Mouse (Mus musculus) CH12.LX (cell line): Measurements from ENCODE around the gene Proser2. TPM values are rescaled to one million over a fixed set of nuclear protein-coding genes. Genes with fewer than 3 reads are reported as not detected.

ENCODE experiments used
- DNase-seq: peaks from one replicate; pipeline ENCODE4 v3.0.0-alpha.2; 2013; ENCODE audit errors: extremely low read depth
- H3K27ac ChIP-seq: 2 replicates; pipeline ENCODE4 v1.5.1; 2012; ENCODE audit warnings: low read depth, mild to moderate bottlenecking, control low read depth, moderate library complexity; ENCODE audit not compliant: insufficient read depth
- H3K27me3 ChIP-seq: replicated peaks from 2 replicates; pipeline ENCODE3; 2012; ENCODE audit warnings: inconsistent platforms
- H3K36me3 ChIP-seq, 2 experiments: replicated peaks in 1 of 2; 2 replicates each; pipeline versions ENCODE3 to v1.6.1; 2012; ENCODE audit warnings: inconsistent platforms in 1 of 2, low read length in 1 of 2, mild to moderate bottlenecking in 1 of 2, mixed read lengths in 1 of 2, moderate library complexity in 1 of 2; ENCODE audit not compliant: control insufficient read depth in 1 of 2, insufficient read depth in 1 of 2
- H3K4me1 ChIP-seq, 2 experiments: 2 replicates each; pipeline ENCODE4 v1.6.1; 2012; ENCODE audit warnings: inconsistent platforms in 1 of 2, moderate library complexity in 1 of 2; ENCODE audit not compliant: insufficient read depth in 2 of 2, control insufficient read depth in 1 of 2
- H3K4me2 ChIP-seq: 2 replicates; pipeline ENCODE4 v1.6.1; 2012; ENCODE audit warnings: low read depth, mild to moderate bottlenecking, control low read depth; ENCODE audit not compliant: poor library complexity, insufficient read depth, severe bottlenecking
- H3K4me3 ChIP-seq, 3 experiments: fragments of 150-350 bp in 1 of 3; sonication (generic) in 1 of 3; replicated peaks in 1 of 3; 2 replicates each; pipeline versions ENCODE3 to v1.5.1; 2011 to 2012; ENCODE audit warnings: low read depth in 2 of 3, low read length in 2 of 3, mild to moderate bottlenecking in 2 of 3, moderate library complexity in 2 of 3, control low read depth in 1 of 3, improper control_type of control experiment in 1 of 3, inconsistent platforms in 1 of 3, mixed read lengths in 1 of 3; ENCODE audit not compliant: poor library complexity in 1 of 3
- H3K79me2 ChIP-seq: replicated peaks from 2 replicates; pipeline ENCODE4 v1.6.1; 2012; ENCODE audit warnings: mild to moderate bottlenecking, moderate library complexity; ENCODE audit not compliant: control insufficient read depth, poor library complexity, insufficient read depth, severe bottlenecking; ENCODE audit errors: extremely low read depth
- H3K9ac ChIP-seq: 2 replicates; pipeline ENCODE4 v1.6.1; 2012; ENCODE audit warnings: low read depth, mild to moderate bottlenecking, control low read depth, moderate library complexity; ENCODE audit not compliant: insufficient read depth
- H3K9me3 ChIP-seq: replicated peaks from 2 replicates; pipeline ENCODE3; 2012; ENCODE audit warnings: low read length, inconsistent platforms, mixed read lengths
- BHLHE40 ChIP-seq: IDR thresholded peaks from 2 replicates; pipeline ENCODE4 v1.6.1; 2011; ENCODE audit warnings: mild to moderate bottlenecking, low read depth, low read length, improper control_type of control experiment
- CHD1 ChIP-seq: IDR thresholded peaks from 2 replicates; pipeline ENCODE4 v1.6.1; 2012; ENCODE audit warnings: low read depth, low read length, improper control_type of control experiment, inconsistent platforms
- CHD2 ChIP-seq: IDR thresholded peaks from 2 replicates; pipeline ENCODE4 v1.6.1; 2011; ENCODE audit warnings: low read length, improper control_type of control experiment
- CTCF ChIP-seq, 2 experiments: IDR thresholded peaks in 1 of 2; conservative IDR thresholded peaks in 1 of 2; 2 replicates each; pipeline ENCODE4 v1.5.1; 2011 to 2012; ENCODE audit warnings: low read depth in 2 of 2, low read length in 2 of 2, improper control_type of control experiment in 1 of 2, inconsistent platforms in 1 of 2, mild to moderate bottlenecking in 1 of 2, moderate library complexity in 1 of 2
- ETS1 ChIP-seq: conservative IDR thresholded peaks from 2 replicates; pipeline ENCODE4 v1.6.1; 2012; ENCODE audit warnings: low read depth, mild to moderate bottlenecking, inconsistent platforms, low read length, improper control_type of control experiment, moderate library complexity
- GABPA ChIP-seq: IDR thresholded peaks from 2 replicates; pipeline ENCODE4 v1.6.1; 2012; ENCODE audit warnings: low read depth, low read length, improper control_type of control experiment, inconsistent platforms; ENCODE audit not compliant: insufficient replicate concordance
- JUN ChIP-seq: IDR thresholded peaks from 2 replicates; pipeline ENCODE4 v1.6.1; 2011; ENCODE audit warnings: low read depth, mild to moderate bottlenecking, low read length, improper control_type of control experiment, moderate library complexity; ENCODE audit not compliant: insufficient read depth
- JUND ChIP-seq: conservative IDR thresholded peaks from 2 replicates; pipeline ENCODE4 v1.6.1; 2011; ENCODE audit warnings: low read depth, low read length, improper control_type of control experiment
- MAX ChIP-seq: IDR thresholded peaks from 2 replicates; pipeline ENCODE4 v1.6.1; 2011; ENCODE audit warnings: low read length, improper control_type of control experiment
- MXI1 ChIP-seq: IDR thresholded peaks from 2 replicates; pipeline ENCODE4 v1.6.1; 2011; ENCODE audit warnings: mild to moderate bottlenecking, low read depth, low read length, improper control_type of control experiment
- MYC ChIP-seq: IDR thresholded peaks from 2 replicates; pipeline ENCODE4 v1.6.1; 2011; ENCODE audit warnings: low read depth, mild to moderate bottlenecking, improper control_type of control experiment, low read length
- NRF1 ChIP-seq: IDR thresholded peaks from 2 replicates; pipeline ENCODE4 v1.6.1; 2014; ENCODE audit warnings: low read depth, mild to moderate bottlenecking, inconsistent platforms, low read length, improper control_type of control experiment, moderate library complexity
- PAX5 ChIP-seq: IDR thresholded peaks from 2 replicates; pipeline ENCODE4 v1.6.1; 2012; ENCODE audit warnings: low read length, inconsistent platforms, mixed read lengths
- POLR2AphosphoS2 ChIP-seq: IDR thresholded peaks from 2 replicates; pipeline ENCODE4 v1.6.1; 2011; ENCODE audit warnings: low read depth, low read length, improper control_type of control experiment
- RCOR1 ChIP-seq: conservative IDR thresholded peaks from 2 replicates; pipeline ENCODE4 v1.6.1; 2012; ENCODE audit warnings: low read depth, mild to moderate bottlenecking, inconsistent platforms, low read length, improper control_type of control experiment
- TCF12 ChIP-seq: IDR thresholded peaks from 2 replicates; pipeline ENCODE4 v1.6.1; 2014; ENCODE audit warnings: low read depth, mild to moderate bottlenecking, inconsistent platforms, low read length, improper control_type of control experiment
- USF1 ChIP-seq: IDR thresholded peaks from 2 replicates; pipeline ENCODE4 v1.6.1; 2014; ENCODE audit warnings: low read depth, mild to moderate bottlenecking, inconsistent platforms, low read length, improper control_type of control experiment
- USF2 ChIP-seq: conservative IDR thresholded peaks from 2 replicates; pipeline ENCODE4 v1.6.1; 2011; ENCODE audit warnings: low read depth, low read length, improper control_type of control experiment
- dilution Hi-C: fragments of 300-500 bp; cut with MboI; formaldehyde crosslinking; loops from 2 replicates; pipeline ENCODE4 v1.14.3; 2020; ENCODE audit warnings: low sequenced_read_pairs; ENCODE audit not compliant: extremely low pct_unique_long_range_greater_than_20kb, extremely low pct_ligation_motif_present
- in situ Hi-C: fragments of 300-500 bp; cut with MboI; formaldehyde crosslinking; loops from 3 replicates; pipeline ENCODE4 v1.14.3; 2019; ENCODE audit warnings: low sequenced_read_pairs, low pct_ligation_motif_present, low pct_unique_long_range_greater_than_20kb, mixed read lengths
- polyA plus RNA-seq: library from polyadenylated mRNA; unstranded; fragments of >175 nt; gene quantifications from 2 replicates; pipeline ENCODE4 v1.2.1, GENCODE M21; 2012; ENCODE audit warnings: low read depth; ENCODE audit not compliant: insufficient read length
- total RNA-seq, 2 experiments: library from RNA; depleted of rRNA; stranded (reverse); fragments of 300-350 nt in 1 of 2; fragments of >200 nt in 1 of 2; gene quantifications; 2 replicates each; pipeline ENCODE4 v1.2.3; 2012 to 2014

Proser2 gene
- total and polyA plus RNA-seq, 3 experiments, result 0.29 to 2.1 TPM; not detected in 1

DNA sequence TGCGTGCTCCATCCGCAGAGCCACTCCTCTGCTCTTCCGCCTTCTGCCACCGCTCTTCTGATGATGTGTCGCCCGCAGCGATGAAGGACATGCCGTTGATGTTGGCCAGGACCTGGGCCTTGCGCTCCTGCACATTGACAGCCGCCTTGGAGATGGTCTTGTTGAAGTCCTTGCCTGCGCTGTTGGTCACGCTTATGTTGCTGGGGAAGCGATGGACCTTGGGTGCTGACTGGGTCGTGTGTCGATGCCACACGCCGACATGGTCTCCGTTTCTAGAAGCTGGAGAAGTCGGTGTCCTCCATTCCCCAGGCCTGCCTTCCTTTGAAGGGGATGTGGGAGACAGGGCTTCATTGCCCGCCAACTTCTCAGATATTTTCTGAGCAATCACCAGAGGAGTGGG is 29.3 kb downstream of the Proser2 start:
- dilution Hi-C loops, result no loop called here
- no peak overlapping the region for H3K27ac ChIP-seq
- no peak for TF ChIP-seq MXI1
- TF ChIP-seq USF1, result no peak
- no peak for TF ChIP-seq JUN
- no peak for TF ChIP-seq BHLHE40
- no peak for TF ChIP-seq POLR2AphosphoS2
- TF ChIP-seq MAX, result no peak
- TF ChIP-seq NRF1, result no peak
- TF ChIP-seq CTCF (conservative IDR thresholded peaks at IDR 0.05 in 1 of 2, IDR thresholded peaks at IDR 0.05 in 1 of 2; ENCODE audit: low read depth in 2 of 2, low read length in 2 of 2), result no peak
- no peak for TF ChIP-seq MYC
- no peak for TF ChIP-seq RCOR1
- peaks cover 3% of the 10 kb centered on the region for H3K9me3 ChIP-seq
- no peak for DNase-seq
- peaks cover 14% of the 10 kb centered on the region for H3K27me3 ChIP-seq
- H3K4me3 ChIP-seq, result no peak overlapping the region
- no peak overlapping the region for H3K9ac ChIP-seq
- H3K36me3 ChIP-seq, result no peaks in the 10 kb centered on the region
- in situ Hi-C loops, result no loop called here
- no peak overlapping the region for H3K4me2 ChIP-seq
- peaks cover 0 to 5% of the 10 kb centered on the region in 2 experiments; a peak in 2 of 4 replicates for H3K4me1 ChIP-seq
- H3K79me2 ChIP-seq, result no peaks in the 10 kb centered on the region

DNA sequence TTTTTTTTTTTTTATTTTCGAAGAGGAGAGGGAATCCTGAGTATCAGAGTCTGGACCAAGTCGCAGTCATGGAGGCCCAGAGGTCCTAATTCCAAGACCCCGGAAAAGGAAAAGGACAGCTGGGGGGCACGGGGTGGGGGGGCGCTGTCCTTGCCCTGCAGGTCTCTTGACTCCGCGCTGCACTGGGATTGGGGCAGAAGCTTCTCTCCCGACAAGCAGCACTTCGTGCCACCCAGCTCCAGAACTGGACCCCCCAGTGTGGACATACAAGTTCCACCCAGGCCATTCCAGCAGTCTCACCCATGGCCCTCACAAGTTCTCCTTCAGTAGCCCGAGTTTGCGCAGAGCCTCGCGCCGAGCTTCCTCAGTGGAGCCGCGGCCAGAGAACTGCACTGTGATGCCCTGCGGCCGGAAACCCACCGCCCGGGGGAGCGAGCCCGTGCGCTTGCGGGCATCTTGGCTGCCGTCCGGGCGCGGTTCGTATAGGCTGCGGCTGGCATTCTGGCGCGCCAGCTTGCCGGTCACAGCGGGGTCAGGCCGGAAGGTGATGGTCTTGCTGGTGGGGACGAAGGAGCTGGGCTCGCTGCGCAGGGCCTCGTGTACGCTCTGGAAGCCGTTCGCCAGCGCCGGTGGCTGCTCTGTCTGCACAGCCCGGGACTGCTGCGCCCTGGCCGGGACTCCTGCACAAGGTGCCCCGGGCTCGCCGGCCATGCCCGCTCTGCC is 29.8 kb downstream of the Proser2 start:
- Histone ChIP-seq H3K9ac (no peak overlapping the region), H3K79me2 (no peaks in the 10 kb centered on the region), H3K9me3 (peaks cover 3% of the 10 kb centered on the region), H3K4me3 (no peak overlapping the region), H3K27me3 (peaks cover 14% of the 10 kb centered on the region), H3K4me2 (no peak overlapping the region), H3K36me3 (no peaks in the 10 kb centered on the region), H3K4me1 (peaks cover 0 to 5% of the 10 kb centered on the region in 2 experiments; a peak in 2 of 4 replicates), H3K27ac (no peak overlapping the region)
- no peak for DNase-seq
- dilution Hi-C loops, result no loop called here
- no peak for TF ChIP-seq USF2
- no peak for TF ChIP-seq JUND
- TF ChIP-seq PAX5, result no peak
- TF ChIP-seq JUN, result no peak
- TF ChIP-seq CTCF (conservative IDR thresholded peaks at IDR 0.05 in 1 of 2, IDR thresholded peaks at IDR 0.05 in 1 of 2; ENCODE audit: low read depth in 2 of 2, low read length in 2 of 2), result no peak
- TF ChIP-seq GABPA, result no peak
- TF ChIP-seq CHD1, result no peak
- TF ChIP-seq TCF12, result no peak
- TF ChIP-seq BHLHE40, result no peak
- TF ChIP-seq ETS1, result no peak
- no peak for TF ChIP-seq CHD2
- in situ Hi-C loops, result no loop called here
